Mouse (Mus musculus) midbrain, embryonic 14.5 days (tissue): Measurements from ENCODE around the gene Doc2g. TPM values are rescaled to one million over a fixed set of nuclear protein-coding genes. Genes with fewer than 3 reads are reported as not detected.
A peak's percentile ranks its signal among the peaks of the same experiment; 100 is the strongest.

Source experiments
- ATAC-seq: fragments of 200-750 bp; cut with Nextera tagmentation; 2 replicates; pipeline ENCODE4 v1.8.0; 2017; ENCODE audit warnings: moderate number of reproducible peaks, moderate library complexity; ENCODE audit not compliant: low FRiP score, low TSS enrichment
- DNase-seq: peaks from one replicate; pipeline ENCODE4 v3.0.0-alpha.2; 2015
- H3K27ac ChIP-seq: fragments of 300-500 bp; sonication (generic); replicated peaks from 2 replicates; pipeline ENCODE4 v1.5.1; 2014; ENCODE audit warnings: mild to moderate bottlenecking, low read depth, low read length, moderate library complexity
- H3K27me3 ChIP-seq: fragments of 300-500 bp; sonication (generic); 2 replicates; pipeline ENCODE4 v1.6.1; 2014; ENCODE audit warnings: low read length, control low read depth, mixed read lengths; ENCODE audit not compliant: control insufficient read depth, insufficient read depth
- H3K36me3 ChIP-seq: fragments of 300-500 bp; sonication (generic); 2 replicates; pipeline ENCODE4 v1.6.1; 2014; ENCODE audit warnings: low read length, control low read depth; ENCODE audit not compliant: control insufficient read depth, insufficient read depth
- H3K4me1 ChIP-seq: fragments of 300-500 bp; sonication (generic); 2 replicates; pipeline ENCODE4 v1.6.1; 2014; ENCODE audit warnings: mild to moderate bottlenecking, antibody characterized with exemption, low read length, control low read depth; ENCODE audit not compliant: control insufficient read depth, insufficient read depth
- H3K4me2 ChIP-seq: fragments of 300-500 bp; sonication (generic); 2 replicates; pipeline ENCODE4 v1.6.1; 2014; ENCODE audit warnings: mild to moderate bottlenecking, low read length, moderate library complexity
- H3K4me3 ChIP-seq: fragments of 300-500 bp; sonication (generic); replicated peaks from 2 replicates; pipeline ENCODE4 v1.5.1; 2014; ENCODE audit warnings: low read depth, low read length
- H3K9ac ChIP-seq: fragments of 300-500 bp; sonication (generic); replicated peaks from 2 replicates; pipeline ENCODE4 v1.6.1; 2014; ENCODE audit warnings: mild to moderate bottlenecking, low read length, moderate library complexity
- H3K9me3 ChIP-seq: fragments of 300-500 bp; sonication (generic); 2 replicates; pipeline ENCODE4 v1.6.1; 2016; ENCODE audit warnings: low read length, control low read depth, mixed read lengths; ENCODE audit not compliant: control insufficient read depth
- WGBS: fragments of 180-500 bp; shearing (Covaris S2); extraction: QIAGEN DNeasy Blood & Tissue Kit; methylation state at CpG from one replicate; pipeline ENCODE4 v1.1.7; 2014; 5-methylcytosine and 5-hydroxymethylcytosine counted together
- polyA plus RNA-seq: library from polyadenylated mRNA; unstranded; fragments of >200 nt; fragmentation: Nextera tagmentation; extraction: Ambion mirVana; gene quantifications from 2 replicates; pipeline ENCODE4 v1.2.1, GENCODE M21; 2014

Doc2g gene
- polyA plus RNA-seq, 1 experiment from 2014 or later: 5.7 TPM

DNA sequence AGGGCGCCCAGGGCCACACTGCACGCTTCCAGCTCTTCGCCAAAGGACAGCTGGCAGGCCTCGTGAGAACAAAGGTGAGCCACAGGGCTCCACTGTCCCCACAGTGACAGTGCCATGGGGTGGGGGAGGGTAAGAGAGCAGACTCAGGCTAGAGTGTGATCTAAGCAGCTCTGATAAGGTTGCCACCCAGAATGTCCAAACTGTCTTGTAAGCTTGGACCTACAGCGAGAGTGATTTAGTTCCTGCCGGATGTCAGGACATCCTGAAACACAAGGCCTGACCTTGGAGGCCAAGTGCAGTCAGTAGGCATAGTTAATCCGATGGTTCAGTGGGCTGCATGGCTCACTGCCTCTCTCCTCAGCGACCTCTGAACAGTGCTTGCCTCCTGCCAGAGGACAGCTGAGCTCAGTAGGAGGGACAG, 17.8 kb upstream of the Doc2g start:
- no peaks in the 10 kb centered on the region for H3K4me1 ChIP-seq
- DNase-seq (peak; percentile 6), ATAC-seq (no peak)
- WGBS: 11% methylated on average over 8 of the region's 8 CpGs
- no peak overlapping the region for H3K9ac ChIP-seq
- H3K4me3 ChIP-seq: no peak overlapping the region
- no peak overlapping the region for H3K27ac ChIP-seq
- H3K27me3 ChIP-seq: no peaks in the 10 kb centered on the region
- H3K9me3 ChIP-seq: no peaks in the 10 kb centered on the region
- no peaks in the 10 kb centered on the region for H3K36me3 ChIP-seq
- no peak overlapping the region for H3K4me2 ChIP-seq

DNA sequence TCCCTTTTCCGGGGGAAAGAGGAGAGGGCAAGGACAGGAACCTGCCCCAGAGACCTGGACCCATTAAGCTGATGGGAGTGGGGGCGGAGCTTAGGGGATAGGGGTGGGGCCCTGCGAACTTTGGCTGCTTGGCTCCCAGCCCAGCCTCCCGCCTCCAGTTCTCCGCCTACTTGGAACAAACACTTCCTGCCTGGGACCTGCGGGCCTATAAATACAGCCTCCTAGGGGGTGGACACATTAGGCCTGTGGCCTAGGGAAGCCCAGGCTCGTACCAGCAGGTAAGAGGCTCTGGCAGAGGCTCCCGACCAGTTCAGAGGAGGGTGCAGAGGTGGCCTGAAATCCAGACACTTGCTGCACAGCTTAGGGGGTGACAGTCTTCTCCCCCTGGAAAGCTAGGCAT, 16.8 kb upstream of the Doc2g start, which contains the start of gene Acy3:
Gene Acy3, plus strand, starts transcription at position 237 of the 400 bp plus-strand sequence.
- DNase-seq (peak; percentile 48), ATAC-seq (no peak)
- Histone ChIP-seq H3K9ac (no peak within 1 kb of the TSS; the same call in 1 of the 2 replicates), H3K27ac (no peak within 1 kb of the TSS), H3K4me3 (no peak within 1 kb of the TSS), H3K4me2 (no peak within 1 kb of the TSS), H3K9me3 (no peaks in the 10 kb centered on the region), H3K36me3 (no peaks in the 10 kb centered on the region), H3K4me1 (no peaks in the 10 kb centered on the region), H3K27me3 (no peaks in the 10 kb centered on the region)
- WGBS: 15% methylated on average over 8 of the region's 8 CpGs

DNA sequence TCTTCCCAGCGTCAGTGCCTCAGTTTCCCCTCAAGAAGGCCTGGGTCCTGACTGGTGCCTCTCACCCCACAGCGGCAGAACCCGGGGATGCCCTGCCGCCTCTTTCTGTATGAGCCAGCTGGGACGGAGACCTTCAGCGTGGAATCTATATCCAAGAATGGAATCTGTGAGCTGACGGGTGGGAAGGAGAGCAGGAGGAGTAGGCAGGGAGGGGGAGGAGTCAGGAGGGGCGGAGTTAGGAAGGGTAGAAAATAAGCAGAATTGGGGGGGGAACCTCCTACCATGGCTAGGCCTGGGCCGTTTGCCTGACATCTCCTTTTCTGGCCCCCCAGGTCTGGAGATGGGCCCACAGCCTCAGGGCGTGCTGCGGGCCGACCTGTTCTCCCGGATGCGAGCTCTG, 15.0 kb upstream of the Doc2g start:
- Histone ChIP-seq H3K36me3 (no peaks in the 10 kb centered on the region), H3K27me3 (no peaks in the 10 kb centered on the region), H3K4me1 (no peaks in the 10 kb centered on the region), H3K9me3 (no peaks in the 10 kb centered on the region), H3K4me2 (no peak overlapping the region), H3K9ac (no peak overlapping the region), H3K4me3 (no peak overlapping the region), H3K27ac (no peak overlapping the region)
- DNase-seq (no peak), ATAC-seq (no peak)
- WGBS: 93% methylated on average over 14 of the region's 14 CpGs

DNA sequence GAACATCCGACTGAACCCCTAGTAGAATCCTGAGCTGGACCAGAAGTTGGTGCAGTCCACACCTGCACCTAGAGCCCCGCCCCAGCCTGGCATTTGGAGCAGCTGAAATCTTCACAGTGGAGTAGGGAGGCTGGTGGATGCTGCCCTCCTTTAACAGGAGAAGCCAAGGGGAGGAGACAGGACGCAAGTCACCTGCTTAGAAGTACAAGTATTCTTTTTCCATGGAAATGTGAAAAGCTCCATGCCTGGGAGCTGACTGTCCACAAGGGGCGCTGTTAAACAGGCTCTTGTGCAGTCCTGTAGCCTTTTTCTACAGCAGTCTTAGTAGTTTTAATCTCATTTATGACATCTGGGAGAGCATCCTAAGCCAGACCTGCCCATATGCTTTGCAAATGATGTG, 14.4 kb upstream of the Doc2g start:
- Histone ChIP-seq H3K9ac (no peak overlapping the region), H3K4me3 (no peak overlapping the region), H3K27me3 (no peaks in the 10 kb centered on the region), H3K4me1 (no peaks in the 10 kb centered on the region), H3K9me3 (no peaks in the 10 kb centered on the region), H3K36me3 (no peaks in the 10 kb centered on the region), H3K27ac (no peak overlapping the region), H3K4me2 (no peak overlapping the region)
- DNase-seq (no peak), ATAC-seq (no peak)
- WGBS: 89% methylated on average over 4 of the region's 4 CpGs

DNA sequence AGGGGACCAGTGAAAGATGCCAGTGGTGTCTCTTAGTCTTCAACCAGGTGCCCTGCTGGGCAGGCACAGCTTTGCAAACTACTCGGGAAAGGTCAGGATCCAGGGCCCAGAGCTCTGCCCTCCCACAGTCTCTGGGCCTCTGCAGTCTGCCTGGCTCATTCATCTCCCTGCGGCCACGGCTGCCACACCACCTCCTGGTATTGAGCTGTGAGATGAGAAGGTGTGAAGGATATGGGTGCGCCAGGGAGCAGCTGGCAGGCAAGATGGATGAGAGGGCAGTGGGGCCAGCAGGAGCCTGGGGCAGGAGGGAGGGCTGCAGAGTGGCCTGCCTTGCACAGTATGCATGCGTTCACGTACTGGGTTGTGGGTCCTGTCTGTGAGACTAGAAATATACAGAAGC, 12.3 kb upstream of the Doc2g start:
- H3K9ac ChIP-seq: no peak overlapping the region
- 64% methylated on average over 6 of the region's 6 CpGs for WGBS
- no peaks in the 10 kb centered on the region for H3K36me3 ChIP-seq
- H3K9me3 ChIP-seq: no peaks in the 10 kb centered on the region
- no peak overlapping the region for H3K4me3 ChIP-seq
- DNase-seq: no peak
- H3K27me3 ChIP-seq: no peaks in the 10 kb centered on the region
- H3K4me2 ChIP-seq: no peak overlapping the region
- H3K27ac ChIP-seq: no peak overlapping the region
- no peaks in the 10 kb centered on the region for H3K4me1 ChIP-seq
- ATAC-seq: no peak

DNA sequence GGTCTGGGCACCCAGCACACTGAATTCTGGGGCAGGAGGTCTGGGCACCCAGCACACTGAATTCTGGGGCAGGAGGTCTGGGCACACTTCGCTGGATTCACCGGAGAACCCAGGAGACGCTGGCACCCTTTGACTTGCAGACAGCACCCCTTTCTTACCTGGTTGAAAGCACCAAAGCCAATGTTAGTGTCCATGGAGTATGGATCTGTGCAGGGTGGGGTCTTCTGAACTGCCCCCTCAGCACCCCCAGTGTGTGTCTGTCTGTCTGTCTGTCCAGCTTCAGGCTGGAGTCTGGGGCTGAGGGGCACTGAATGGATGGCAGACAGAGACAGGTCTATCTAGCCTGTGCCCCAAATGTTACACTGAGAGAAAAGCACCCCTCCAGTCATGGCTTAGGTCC, 11.6 kb upstream of the Doc2g start:
- H3K4me2 ChIP-seq: no peak overlapping the region
- H3K4me1 ChIP-seq: no peaks in the 10 kb centered on the region
- DNase-seq: no peak
- H3K27ac ChIP-seq: no peak overlapping the region
- ATAC-seq: no peak
- no peaks in the 10 kb centered on the region for H3K36me3 ChIP-seq
- no peaks in the 10 kb centered on the region for H3K9me3 ChIP-seq
- H3K4me3 ChIP-seq: no peak overlapping the region
- H3K9ac ChIP-seq: no peak overlapping the region
- H3K27me3 ChIP-seq: no peaks in the 10 kb centered on the region
- 96% methylated on average over 3 of the region's 3 CpGs for WGBS

DNA sequence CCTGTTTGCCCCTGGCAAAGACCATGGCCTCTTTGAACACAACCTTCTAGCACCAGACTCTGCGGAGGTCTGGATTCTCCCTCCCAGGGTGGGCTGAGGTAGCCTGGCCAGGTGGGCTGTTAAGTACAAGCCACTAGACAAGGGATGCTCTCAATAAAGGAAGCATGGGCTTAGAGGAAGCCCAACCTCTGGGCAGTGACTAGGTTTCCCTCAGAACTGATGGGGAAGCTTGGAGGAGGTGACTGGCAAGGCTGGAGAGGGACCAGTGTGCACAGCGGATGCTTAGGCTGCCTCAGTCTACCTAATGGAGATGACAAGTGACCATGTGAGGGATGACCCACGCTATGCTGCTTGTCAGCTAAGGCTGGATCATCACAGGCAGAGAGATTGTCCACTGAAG, 11.1 kb upstream of the Doc2g start:
- H3K4me3 ChIP-seq: no peak overlapping the region
- no peaks in the 10 kb centered on the region for H3K27me3 ChIP-seq
- no peaks in the 10 kb centered on the region for H3K9me3 ChIP-seq
- no peaks in the 10 kb centered on the region for H3K4me1 ChIP-seq
- no peak overlapping the region for H3K27ac ChIP-seq
- no peaks in the 10 kb centered on the region for H3K36me3 ChIP-seq
- 85% methylated on average over 3 of the region's 3 CpGs for WGBS
- DNase-seq: no peak
- H3K9ac ChIP-seq: no peak overlapping the region
- H3K4me2 ChIP-seq: no peak overlapping the region
- ATAC-seq: no peak

DNA sequence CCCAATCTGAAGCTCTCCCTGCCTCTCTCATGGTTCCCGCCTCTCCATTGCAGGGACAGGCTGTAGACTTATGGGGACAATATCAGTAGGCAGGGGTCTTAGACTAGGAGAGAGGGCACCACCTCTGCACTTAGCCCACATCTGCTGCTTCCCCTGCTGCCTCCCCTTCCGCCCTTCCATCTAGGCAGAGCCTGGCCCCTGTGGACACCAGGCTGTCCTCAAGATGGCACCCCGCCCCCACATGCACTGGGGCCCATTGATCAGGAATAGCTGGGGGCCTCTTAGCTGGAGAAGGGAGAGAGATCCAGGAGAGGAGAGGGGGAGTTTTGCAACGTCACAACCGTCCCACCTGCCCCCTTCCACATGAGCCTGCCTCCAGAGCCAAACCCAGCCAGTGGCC, 10.7 kb upstream of the Doc2g start, which contains the start of gene Tbx10:
Gene Tbx10, plus strand, starts transcription at position 337 of the 400 bp plus-strand sequence.
- Histone ChIP-seq H3K27ac (no peak within 1 kb of the TSS), H3K4me3 (no peak within 1 kb of the TSS), H3K9ac (no peak within 1 kb of the TSS), H3K4me2 (no peak within 1 kb of the TSS), H3K9me3 (no peaks in the 10 kb centered on the region), H3K27me3 (no peaks in the 10 kb centered on the region), H3K36me3 (no peaks in the 10 kb centered on the region), H3K4me1 (no peaks in the 10 kb centered on the region)
- 54% methylated on average over 5 of the region's 5 CpGs for WGBS
- no peak for DNase-seq
- ATAC-seq: no peak

DNA sequence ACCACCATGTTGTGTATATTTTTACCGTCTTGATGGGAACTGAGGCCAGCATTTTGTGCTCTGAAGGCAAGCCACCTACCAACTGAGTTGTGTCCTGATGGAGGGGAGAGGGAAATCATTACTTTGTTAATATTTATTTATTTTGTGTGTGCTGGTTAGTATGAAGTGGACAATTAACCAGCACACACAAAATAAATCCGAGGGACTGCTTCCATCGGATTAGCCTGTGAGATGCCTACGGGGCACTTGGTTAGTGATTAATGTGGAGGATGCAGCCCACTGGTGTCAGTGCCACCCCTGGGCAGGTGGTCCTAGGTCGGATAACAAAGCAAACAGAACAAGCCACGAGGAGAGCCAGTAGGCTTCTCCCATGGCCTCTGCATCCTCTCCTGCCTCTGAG, 8.2 kb upstream of the Doc2g start:
- Histone ChIP-seq H3K4me1 (peaks cover 3% of the 10 kb centered on the region; the same call in 1 of the 2 replicates), H3K27ac (no peak overlapping the region), H3K9ac (no peak overlapping the region), H3K9me3 (no peaks in the 10 kb centered on the region), H3K4me2 (no peak overlapping the region), H3K4me3 (no peak overlapping the region), H3K36me3 (no peaks in the 10 kb centered on the region), H3K27me3 (no peaks in the 10 kb centered on the region)
- no peak for DNase-seq
- whole genome bisulfite sequencing: 70% methylated on average over 6 of the region's 6 CpGs
- no peak for ATAC-seq
